Mouse (Mus musculus): ENCODE results near the gene Slc2a10.
A peak's percentile ranks its signal among the peaks of the same experiment; 100 is the strongest.

Slc2a10 gene

DNA sequence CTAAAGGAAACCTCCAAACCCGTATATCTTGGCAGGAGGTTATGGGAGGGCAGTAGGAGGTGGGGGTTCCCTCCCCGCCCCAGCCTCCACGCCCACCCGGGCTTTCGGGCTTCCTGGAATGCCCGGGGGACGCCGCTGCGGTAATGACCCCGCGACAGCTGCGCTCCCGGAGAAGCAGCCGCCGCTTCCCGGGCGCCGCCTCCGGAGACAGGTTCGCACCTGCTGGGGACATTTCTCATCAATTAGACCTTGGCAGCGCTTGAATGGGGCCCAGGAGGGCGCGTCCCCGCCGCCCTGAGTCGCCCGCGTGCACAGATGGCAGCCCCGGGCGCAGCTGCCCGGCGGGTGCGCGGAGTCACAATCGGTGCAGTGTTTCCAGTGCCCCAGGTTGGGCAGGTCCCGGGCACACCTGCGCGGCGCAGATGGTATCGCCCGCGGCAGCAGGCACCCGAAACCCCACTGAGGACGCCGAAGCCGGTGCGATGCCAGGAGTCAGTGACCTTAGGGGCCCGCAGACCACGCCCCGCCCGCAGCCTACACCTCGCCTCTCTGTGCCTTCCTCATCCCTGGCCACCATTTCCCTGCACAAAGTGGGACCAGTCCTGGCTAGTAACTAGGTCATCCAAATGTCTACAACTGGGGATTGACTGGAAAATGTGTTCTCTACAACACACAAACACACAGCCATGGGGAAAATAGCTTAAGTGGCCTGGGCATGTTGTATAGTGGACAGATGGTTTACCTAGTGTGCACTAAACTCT, 59.9 kb downstream of the Slc2a10 start:
- peak; percentile 52 for DNase-seq

DNA sequence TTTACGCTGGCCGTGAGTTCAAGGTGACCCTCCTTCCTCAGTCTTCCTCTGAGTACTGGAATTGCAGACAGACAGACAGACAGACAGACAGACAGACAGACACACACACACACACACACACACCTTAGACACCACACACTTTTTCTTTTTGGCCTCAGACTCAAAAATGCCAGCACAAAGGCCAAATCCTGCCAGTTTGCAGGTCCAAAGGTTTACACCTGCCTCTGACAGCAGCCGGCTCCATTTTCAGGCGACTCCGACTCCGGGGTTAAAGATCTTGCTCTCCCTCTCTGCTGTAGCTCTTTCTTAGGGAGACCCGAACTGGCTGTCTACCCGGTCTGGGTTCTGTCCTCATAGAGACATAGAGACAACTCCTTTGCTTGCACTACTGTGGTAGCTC, 60.5 kb downstream of the Slc2a10 start:
- DNase-seq: peak; percentile 35

DNA sequence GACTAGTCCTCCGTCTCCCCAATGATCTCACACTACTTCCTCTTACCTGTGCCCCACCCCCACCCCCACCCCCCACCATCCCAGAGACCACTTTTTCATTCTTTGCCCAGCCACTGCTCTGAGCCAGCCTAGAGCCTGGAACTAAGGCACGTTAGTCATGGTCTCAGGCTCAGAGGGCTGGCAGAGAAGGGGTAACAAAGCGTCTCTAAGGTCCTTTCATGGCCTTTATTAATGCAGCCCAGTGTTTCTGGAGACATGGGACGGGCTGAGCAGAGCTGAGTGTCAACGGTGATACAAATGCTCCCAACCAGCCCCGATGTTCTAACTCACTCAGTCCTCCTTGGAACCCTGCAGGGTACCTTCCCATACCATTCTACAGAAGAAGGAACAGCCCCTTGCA, 61.0 kb downstream of the Slc2a10 start:
- no peak for DNase-seq

DNA sequence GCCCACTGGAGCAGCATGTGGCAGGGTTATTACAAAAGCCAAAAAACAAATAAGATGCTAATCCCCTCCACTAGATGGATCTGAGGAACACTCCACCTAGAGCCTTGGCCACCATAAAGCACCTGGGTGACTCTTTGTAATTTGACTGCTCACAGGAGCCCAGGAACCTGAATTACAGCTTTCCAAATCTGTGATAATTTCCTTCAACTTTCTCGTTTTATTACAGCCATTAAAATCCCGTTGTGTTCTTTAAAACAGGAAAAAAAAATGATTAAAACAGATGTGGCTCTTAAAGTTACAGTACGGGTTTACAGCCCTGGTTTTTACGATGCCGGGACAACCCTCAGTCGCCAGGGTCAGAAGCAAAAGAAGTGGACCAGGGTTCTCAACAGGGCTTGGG, 63.3 kb downstream of the Slc2a10 start:
- no peak for DNase-seq

DNA sequence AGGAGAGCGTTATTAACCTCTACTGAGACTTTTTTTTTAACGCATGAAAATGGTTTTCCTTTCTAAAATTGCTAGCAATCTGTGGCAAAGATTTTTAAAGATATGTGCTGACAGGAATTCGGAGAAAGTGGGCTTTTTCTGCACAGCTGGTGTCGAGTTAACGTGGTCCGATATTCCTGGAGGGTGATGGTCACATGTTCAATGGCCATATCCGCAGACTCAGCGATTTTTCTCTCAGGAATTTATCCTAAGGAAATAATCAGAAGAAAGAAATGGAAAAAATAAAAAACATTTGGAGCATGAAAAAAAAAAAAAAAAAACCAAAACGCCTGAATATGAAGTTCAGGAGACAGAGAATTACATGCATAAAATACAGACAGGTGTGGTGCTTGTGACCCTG, 64.2 kb downstream of the Slc2a10 start:
- no peak for DNase-seq

DNA sequence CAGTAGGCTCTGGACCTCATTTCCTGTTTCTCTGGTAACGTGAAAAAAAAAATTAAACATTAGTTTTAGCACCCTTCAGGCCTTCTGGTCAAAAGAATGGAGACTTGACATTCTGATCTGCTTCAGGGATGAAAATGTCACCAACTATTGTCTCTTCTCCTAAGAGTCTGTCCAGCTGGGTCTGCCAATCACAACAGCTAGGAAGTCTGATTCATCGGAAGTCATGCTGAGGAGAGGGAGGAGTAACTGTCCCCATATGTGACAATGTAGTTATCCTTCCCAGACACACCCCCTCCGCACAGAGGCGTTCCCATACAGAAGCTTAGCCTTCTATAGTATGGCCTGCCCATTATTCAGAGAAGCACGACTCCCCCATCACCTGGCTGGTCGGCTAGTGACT, 65.3 kb downstream of the Slc2a10 start:
- DNase-seq: no peak
